Mouse (Mus musculus) MEL (cell line): Measurements from ENCODE around the gene Emx1.

Experiments used
- CTCF ChIP-seq, 3 experiments: IDR thresholded peaks in 2 of 3; conservative IDR thresholded peaks in 1 of 3; 2 replicates each; pipeline ENCODE4 v1.5.1; 2011 to 2012; ENCODE audit warnings: low read length in 3 of 3, low read depth in 2 of 3, mild to moderate bottlenecking in 2 of 3, improper control_type of control experiment in 1 of 3, inconsistent platforms in 1 of 3, mixed read lengths in 1 of 3, moderate library complexity in 1 of 3; ENCODE audit not compliant: control insufficient read depth in 1 of 3, insufficient read depth in 1 of 3, poor library complexity in 1 of 3, severe bottlenecking in 1 of 3
- E2F4 ChIP-seq: IDR thresholded peaks from 2 replicates; pipeline ENCODE4 v1.6.1; 2011; ENCODE audit warnings: low read depth, low read length, improper control_type of control experiment, borderline replicate concordance
- ELF1 ChIP-seq: IDR thresholded peaks from 2 replicates; pipeline ENCODE4 v1.6.1; 2014; ENCODE audit warnings: low read depth, mild to moderate bottlenecking, inconsistent platforms, low read length, improper control_type of control experiment, moderate library complexity
- EP300 ChIP-seq, 2 experiments: IDR thresholded peaks; 2 replicates each; pipeline ENCODE4 v1.6.1; 2011; ENCODE audit warnings: improper control_type of control experiment in 2 of 2, low read length in 2 of 2, low read depth in 1 of 2, mild to moderate bottlenecking in 1 of 2
- JUND ChIP-seq: IDR thresholded peaks from 2 replicates; pipeline ENCODE4 v1.6.1; 2011; ENCODE audit warnings: low read depth, mild to moderate bottlenecking, improper control_type of control experiment, low read length
- KAT2A ChIP-seq: conservative IDR thresholded peaks from 2 replicates; pipeline ENCODE4 v1.6.1; 2012; ENCODE audit warnings: low read depth, low read length, improper control_type of control experiment, inconsistent platforms
- MYB ChIP-seq: IDR thresholded peaks from 2 replicates; pipeline ENCODE4 v1.6.1; 2011; ENCODE audit warnings: mild to moderate bottlenecking, low read depth, low read length, improper control_type of control experiment
- POLR2A ChIP-seq, 2 experiments: IDR thresholded peaks; 2 replicates each; pipeline ENCODE4 v1.6.1; 2011 to 2012; ENCODE audit warnings: low read length in 2 of 2, mild to moderate bottlenecking in 2 of 2, control low read depth in 1 of 2, improper control_type of control experiment in 1 of 2, low read depth in 1 of 2, moderate library complexity in 1 of 2; ENCODE audit not compliant: control insufficient read depth in 1 of 2, insufficient read depth in 1 of 2, poor library complexity in 1 of 2
- RCOR1 ChIP-seq: IDR thresholded peaks from 2 replicates; pipeline ENCODE4 v1.6.1; 2012; ENCODE audit warnings: low read depth, mild to moderate bottlenecking, inconsistent platforms, low read length, improper control_type of control experiment
- SIN3A ChIP-seq: IDR thresholded peaks from 2 replicates; pipeline ENCODE4 v1.6.1; 2012; ENCODE audit warnings: low read length, improper control_type of control experiment, inconsistent platforms
- UBTF ChIP-seq: IDR thresholded peaks from 2 replicates; pipeline ENCODE4 v1.6.1; 2012; ENCODE audit warnings: low read depth, mild to moderate bottlenecking, inconsistent platforms, low read length, improper control_type of control experiment, moderate library complexity, borderline replicate concordance; ENCODE audit not compliant: insufficient read depth
- USF2 ChIP-seq, 2 experiments: IDR thresholded peaks; 2 replicates each; pipeline ENCODE4 v1.6.1; 2011 to 2012; ENCODE audit warnings: improper control_type of control experiment in 2 of 2, low read length in 2 of 2, borderline replicate concordance in 1 of 2, inconsistent platforms in 1 of 2, low read depth in 1 of 2, mild to moderate bottlenecking in 1 of 2; ENCODE audit not compliant: insufficient read depth in 1 of 2
- ZC3H11A ChIP-seq: IDR thresholded peaks from 2 replicates; pipeline ENCODE4 v1.6.1; 2012; ENCODE audit warnings: low read depth, mild to moderate bottlenecking, inconsistent platforms, low read length, improper control_type of control experiment

DNA sequence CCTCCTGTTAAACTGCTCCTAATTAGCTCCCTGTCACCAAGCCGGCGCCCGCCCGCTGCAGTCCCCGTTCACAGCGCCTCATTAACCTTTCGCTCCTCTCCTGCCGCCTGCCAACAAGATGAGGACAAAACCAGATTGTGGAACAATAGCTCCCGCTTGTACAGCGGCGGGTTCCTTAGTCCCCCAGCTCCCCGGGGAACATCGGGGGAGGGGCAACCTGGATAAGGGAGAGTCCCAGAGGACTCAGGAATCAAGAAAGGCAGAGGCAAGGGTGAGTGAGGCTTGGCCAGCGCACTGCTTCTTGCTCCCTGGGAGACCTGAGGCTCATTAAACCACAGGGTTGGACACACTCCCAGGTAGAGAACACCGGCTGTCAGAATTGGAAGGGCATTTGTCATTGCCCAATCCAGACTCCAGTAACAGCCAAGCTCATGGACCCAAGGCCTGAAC lies 37.2 kb downstream of the Emx1 start:
- TF ChIP-seq POLR2A (IDR thresholded peaks at IDR 0.05; ENCODE audit: control insufficient read depth in 1 of 2, insufficient read depth in 1 of 2, low read depth in 1 of 2, low read length in 2 of 2, poor library complexity in 1 of 2) (no peak), UBTF (no peak), CTCF (IDR thresholded peaks at IDR 0.05 in 2 of 3, conservative IDR thresholded peaks at IDR 0.05 in 1 of 3; ENCODE audit: control insufficient read depth in 1 of 3, insufficient read depth in 1 of 3, low read depth in 2 of 3, low read length in 3 of 3, poor library complexity in 1 of 3, severe bottlenecking in 1 of 3) (no peak), EP300 (IDR thresholded peaks at IDR 0.05; ENCODE audit: low read depth in 1 of 2, low read length in 2 of 2) (no peak), MYB (no peak), SIN3A (no peak), ZC3H11A (no peak), KAT2A (no peak), USF2 (IDR thresholded peaks at IDR 0.05; ENCODE audit: borderline replicate concordance in 1 of 2, insufficient read depth in 1 of 2, low read depth in 1 of 2, low read length in 2 of 2) (no peak), RCOR1 (no peak), JUND (no peak), ELF1 (no peak), E2F4 (no peak)
